Mouse (Mus musculus): ENCODE data around the gene Extl1. TPM values are rescaled to one million over a fixed set of nuclear protein-coding genes. Genes with fewer than 3 reads are reported as not detected.
"Not testable (repeated sequence)": the region's sequence is repeated elsewhere in the genome, so short reads cannot be mapped to it uniquely, and the experiment has no call there.

Gene Extl1
- total RNA-seq, 2 experiments from 2014 or later: 2.7 to 2.9 TPM

- DNase-seq: no peak
Measured at GRCm38 (mm10) chr4:134350641-134351040, 33.0 kb downstream of the Extl1 start.

DNA sequence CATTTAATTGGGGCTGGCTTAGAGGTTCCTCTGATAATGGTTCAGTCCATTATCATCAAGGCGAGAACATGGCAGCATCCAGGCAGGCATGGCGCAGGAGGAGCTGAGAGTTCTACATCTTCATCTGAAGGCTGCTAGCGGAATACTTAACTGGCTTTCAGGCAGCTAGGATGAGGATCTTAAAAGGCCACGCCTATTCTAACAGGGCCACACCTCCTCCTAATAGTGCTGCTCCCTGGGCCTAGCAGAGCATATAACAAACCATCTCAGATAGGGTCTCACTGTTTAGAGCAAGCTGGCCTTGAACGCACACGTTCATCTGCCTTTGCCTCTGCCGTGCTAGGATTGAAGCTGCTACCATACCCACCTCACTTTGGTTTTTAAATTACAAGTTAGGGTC, 33.8 kb downstream of the Extl1 start:
- no peak for DNase-seq

DNA sequence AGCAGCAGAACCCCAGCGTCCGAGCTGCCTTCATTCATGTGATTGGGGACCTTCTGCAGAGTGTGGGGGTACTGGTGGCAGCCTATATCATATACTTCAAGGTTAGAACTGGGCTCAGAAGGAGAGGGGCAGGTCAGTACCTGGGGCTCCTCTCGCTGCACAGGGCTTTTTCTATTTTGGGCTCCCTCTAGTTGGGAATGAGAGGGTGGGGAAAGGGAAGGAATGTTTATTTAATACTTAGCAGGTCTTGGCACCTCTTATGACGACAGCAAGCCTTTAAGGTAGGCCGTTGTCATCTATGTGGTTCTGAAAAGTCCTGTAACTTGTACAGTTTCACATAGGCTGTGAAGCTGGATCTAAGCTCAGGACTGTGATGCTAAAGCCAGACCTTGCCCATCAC, 35.1 kb downstream of the Extl1 start:
- DNase-seq: no peak

GRCm38 (mm10) chr4:134348078-134348477, 35.6 kb downstream of the Extl1 start:
- DNase-seq: peak; percentile 59

DNA sequence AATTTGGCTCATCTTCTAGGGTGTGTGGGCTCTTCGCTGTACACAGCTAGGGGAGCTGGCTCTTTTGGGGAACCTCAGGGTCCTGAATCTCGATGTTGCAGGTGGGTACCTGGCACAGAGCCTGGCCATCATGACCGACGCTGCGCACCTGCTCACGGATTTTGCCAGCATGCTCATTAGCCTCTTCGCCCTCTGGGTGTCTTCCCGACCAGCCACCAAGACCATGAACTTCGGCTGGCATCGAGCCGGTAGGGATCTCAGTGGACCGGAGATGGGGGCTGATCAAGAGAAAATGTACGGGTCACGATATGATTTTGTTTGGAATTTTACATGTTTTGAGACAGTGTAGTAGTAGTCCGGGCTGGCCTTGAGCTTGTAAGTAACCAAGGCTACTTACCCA, 37.8 kb downstream of the Extl1 start:
- DNase-seq: no peak

- DNase-seq: no peak
Measured at GRCm38 (mm10) chr4:134344620-134345019, 39.0 kb downstream of the Extl1 start.

GRCm38 (mm10) chr4:134343071-134344031, 40.3 kb downstream of the Extl1 start, which contains the start of gene Slc30a2:
TSS of gene Slc30a2 (plus strand) at chr4:134343181.
- DNase-seq: no peak

DNA sequence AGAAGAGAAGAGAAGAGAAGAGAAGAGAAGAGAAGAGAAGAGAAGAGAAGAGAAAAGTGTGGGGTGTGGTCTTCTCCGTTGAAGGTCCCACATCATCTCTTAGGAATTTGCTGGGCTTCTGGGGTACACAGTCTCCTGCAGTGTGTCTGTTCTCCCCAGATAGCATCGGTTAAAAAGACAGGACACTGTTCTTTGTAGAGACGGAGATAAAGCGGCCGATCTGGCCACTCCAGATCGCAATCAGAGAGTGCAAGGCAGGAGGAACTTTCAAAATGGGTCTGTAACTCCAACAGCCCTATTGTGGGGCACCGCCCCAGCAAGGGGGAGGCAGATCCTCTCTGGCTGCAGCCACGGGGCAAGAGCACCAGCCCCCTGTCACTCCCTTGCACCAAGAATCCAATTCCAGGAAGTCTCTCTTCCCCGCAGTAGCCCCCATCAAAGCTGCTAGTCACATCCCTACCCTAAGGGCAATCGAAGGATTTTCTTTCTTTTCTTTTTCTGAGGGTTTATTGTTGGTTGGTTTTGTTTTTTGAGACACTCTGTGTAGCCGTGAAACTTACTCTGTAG, 41.4 kb downstream of the Extl1 start:
- DNase-seq: no peak

- DNase-seq: not testable (repeated sequence)
Measured at GRCm38 (mm10) chr4:134341231-134341630, 42.4 kb downstream of the Extl1 start.

DNA sequence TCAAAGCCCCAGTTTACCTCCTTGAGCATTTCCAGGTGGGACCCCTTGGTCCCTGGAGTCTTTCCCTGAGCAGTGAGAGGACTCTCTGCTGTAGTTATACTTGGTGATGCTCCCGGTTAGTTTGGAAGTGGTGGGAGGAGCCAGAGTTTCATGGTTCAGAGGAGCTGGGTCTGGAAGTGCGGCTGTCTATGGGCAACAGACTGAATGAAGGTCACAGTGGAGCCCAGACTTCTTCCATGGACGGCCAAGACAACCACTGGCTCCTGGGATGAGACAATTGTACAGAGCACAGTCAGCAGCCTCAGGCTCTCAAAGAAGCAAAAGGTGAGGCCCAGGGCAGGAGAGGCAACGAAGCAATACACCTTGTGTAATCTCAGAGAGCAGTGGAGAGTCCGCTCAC, 53.4 kb downstream of the Extl1 start:
- DNase-seq: no peak

DNA sequence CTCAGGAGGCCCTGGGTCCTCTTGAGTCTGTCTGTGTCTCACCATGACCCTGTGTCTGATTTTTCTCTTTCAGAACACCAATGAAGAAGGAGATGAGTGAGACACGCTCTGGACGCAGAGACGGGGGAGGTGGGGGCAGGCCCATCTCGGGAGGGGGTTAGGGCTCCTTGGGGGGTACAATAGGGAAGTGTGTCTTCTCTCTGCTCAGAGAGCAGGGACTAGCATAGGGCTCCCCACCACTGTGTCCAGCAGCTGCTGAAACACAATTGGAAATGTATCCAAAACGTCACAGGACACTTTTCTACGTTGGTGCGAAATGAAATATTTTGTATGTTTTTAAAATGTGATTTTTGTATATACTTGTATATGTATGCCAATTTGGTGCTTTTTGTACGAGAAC, 54.8 kb downstream of the Extl1 start:
- no peak for DNase-seq

DNA sequence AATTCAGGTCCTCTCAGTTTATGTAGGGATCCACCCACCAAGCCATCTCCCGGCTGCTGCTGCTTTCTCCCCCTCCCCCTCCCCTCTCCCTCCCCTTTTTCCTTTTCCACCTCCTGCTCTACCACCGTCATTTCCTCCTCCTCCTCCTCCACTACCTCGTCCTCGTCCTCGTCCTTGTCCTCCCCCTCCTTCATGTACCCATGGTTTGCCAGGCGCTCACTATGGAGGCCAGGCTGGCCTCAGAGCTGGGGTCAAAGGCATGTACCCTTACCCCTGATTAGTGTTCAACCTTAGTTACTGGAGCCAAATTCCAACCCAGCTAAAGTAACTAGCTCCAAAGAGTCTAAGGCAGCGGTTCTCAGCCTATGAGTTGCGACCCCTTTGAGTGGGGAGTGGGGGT, 55.5 kb downstream of the Extl1 start:
- no peak for DNase-seq

DNA sequence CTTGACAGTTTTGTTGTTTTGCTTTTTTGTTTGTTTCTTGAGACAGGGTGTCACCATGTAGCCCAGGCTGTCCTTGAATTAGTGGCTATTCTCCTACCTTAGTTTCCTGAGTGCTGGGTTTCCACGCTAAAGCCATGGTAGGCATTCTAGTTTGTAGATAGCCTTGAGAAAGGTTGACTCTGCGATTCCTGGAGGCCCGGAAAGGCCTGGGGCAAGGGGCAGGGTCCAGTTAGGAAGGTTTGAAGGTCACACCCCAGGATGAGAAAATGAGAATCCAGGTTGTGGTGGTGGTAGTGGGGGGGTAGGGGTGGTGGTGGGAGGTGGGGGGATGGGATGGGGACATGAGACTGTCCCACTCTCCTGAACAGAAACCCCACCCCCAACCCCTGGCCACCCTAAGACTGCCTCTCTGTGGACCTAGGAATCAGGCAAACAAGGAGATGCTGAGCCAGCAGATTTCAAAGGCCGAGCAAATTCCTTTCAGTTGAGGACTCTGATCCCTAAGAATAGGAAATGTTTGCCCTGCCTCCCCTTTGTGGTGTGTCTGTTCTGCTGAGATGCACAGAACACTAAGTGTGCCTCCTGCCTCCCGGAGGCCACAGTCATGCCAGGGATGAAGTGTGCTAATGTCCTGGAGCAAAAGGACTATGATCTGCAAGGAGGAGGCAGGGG, 56.7 kb downstream of the Extl1 start:
- no peak for DNase-seq

GRCm38 (mm10) chr4:134324655-134325054, 59.0 kb downstream of the Extl1 start:
- no peak for DNase-seq

DNA sequence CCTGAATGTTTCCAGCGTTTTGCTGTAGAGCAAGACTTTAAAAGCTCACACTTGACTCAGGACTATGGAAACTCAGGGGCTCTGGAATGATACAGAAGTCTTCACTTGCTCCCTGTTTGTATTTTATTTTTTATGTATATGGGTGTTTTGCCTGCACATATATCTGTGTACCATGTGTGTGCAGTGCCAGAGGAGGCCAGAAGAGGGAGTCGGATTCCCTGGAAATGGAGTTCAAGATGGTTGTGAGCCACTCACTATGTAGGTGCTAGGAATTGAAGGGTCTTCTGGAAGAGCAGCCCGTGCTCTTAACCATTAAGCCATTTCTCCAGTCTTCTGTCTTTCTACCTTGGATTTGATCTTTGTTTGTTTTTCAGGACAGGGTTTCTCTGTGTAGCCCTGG, 62.1 kb downstream of the Extl1 start:
- DNase-seq: no peak

- no peak for DNase-seq
Measured at GRCm38 (mm10) chr4:134319674-134320073, 64.0 kb downstream of the Extl1 start.

GRCm38 (mm10) chr4:134319074-134319473, 64.6 kb downstream of the Extl1 start:
- DNase-seq: no peak

- peak; percentile 73 for DNase-seq
Measured at GRCm38 (mm10) chr4:134316390-134316789, 67.3 kb downstream of the Extl1 start.

GRCm38 (mm10) chr4:134315470-134315869, 68.2 kb downstream of the Extl1 start:
- DNase-seq: peak; percentile 80

- DNase-seq: peak; percentile 75
Measured at GRCm38 (mm10) chr4:134314876-134315275, 68.8 kb downstream of the Extl1 start, which contains the start of gene Trim63. TSS of gene Trim63 (plus strand) at chr4:134315120.

DNA sequence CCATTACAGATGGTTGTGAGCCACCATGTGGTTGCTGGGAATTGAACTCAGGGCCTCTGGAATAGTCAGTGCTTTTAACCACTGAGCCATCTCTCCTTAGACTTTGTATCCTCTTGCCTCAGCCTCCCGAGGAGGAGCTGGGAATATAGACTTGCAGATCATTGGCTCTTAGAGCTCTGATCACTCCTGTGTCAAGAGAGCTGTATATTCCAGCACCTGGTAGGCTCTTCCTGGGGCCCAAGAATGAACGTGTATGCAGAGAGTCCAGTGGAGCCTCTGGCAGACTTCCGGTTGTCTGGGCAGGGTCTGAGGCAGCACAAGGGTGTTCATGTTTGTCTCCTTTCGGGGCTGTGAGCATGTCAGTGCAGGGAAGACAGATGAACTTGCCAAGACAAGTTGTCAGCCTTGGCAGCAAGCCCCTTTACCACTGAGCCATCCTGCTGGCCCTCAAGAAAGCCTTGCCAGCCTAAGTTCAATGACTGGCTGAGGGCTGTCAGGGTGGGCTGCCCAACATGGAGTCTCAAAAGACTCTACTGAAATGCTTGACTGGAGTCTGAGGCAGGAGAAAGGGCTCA, 69.5 kb downstream of the Extl1 start:
- DNase-seq: no peak

DNA sequence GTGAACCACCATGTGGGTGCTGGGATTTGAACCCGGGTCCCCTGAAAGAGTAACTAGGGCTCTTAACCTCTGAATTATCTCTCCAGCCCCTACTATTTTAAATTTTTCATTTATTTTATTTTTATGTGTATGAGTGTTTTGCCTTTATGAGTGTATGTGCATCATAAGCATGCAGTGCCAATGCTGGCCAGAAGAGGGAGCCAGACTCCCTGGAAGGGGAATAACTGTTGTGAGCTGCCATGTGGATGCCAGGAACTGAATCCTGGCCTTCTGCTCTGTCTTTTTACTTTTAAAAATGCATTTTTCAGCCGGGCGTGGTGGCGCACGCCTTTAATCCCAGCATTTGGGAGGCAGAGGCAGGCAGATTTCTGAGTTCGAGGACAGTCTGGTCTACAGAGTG, 70.7 kb downstream of the Extl1 start:
- no peak for DNase-seq

GRCm38 (mm10) chr4:134312341-134312740, 71.3 kb downstream of the Extl1 start:
- no peak for DNase-seq

Data from heart, postnatal 4 days (tissue).